Mouse (Mus musculus) spleen, postnatal 0 days (tissue): ENCODE results near the gene Sectm1a. TPM values are rescaled to one million over a fixed set of nuclear protein-coding genes. Genes with fewer than 3 reads are reported as not detected.

Experiments used
- polyA plus RNA-seq: library from polyadenylated mRNA; unstranded; fragments of >200 nt; fragmentation: Nextera tagmentation; extraction: Ambion mirVana; gene quantifications from 2 replicates; pipeline ENCODE4 v1.2.1, GENCODE M21; 2015

Gene Sectm1a
- polyA plus RNA-seq, result 0.16 TPM in 1 of 2 replicates, not detected in the other

GRCm38 (mm10) chr11:121081120-121081519 is at the start of gene Sectm1a:
Gene Sectm1a (minus strand): TSS chr11:121081220.

DNA sequence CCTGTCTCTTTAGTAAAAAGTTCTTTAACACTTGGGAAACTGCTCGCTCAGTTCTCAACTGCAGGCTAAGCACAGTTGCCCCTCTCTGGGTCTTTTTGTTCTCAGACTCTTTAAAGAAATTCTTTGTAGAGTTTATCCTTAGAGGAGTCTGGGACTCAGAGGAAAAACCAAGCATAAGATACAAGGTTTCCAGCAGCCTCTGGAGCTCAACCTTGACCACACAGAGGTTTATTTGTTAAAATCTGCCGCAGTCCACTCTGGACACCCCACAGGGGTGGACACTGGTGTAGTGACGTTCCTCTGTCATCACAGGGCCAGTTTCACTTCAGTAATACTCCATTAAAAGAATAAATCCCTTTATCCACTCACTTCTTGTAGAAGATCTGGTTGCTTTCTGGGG is 37.6 kb upstream of the Sectm1a start, which contains the start of gene Tex19.2:
Gene Tex19.2 (minus strand): TSS at position 101 of the 400 bp plus-strand sequence.

GRCm38 (mm10) chr11:121063379-121063778 is 17.6 kb downstream of the Sectm1a start, which contains the start of gene Sectm1b:
Gene Sectm1b (minus strand): TSS chr11:121063569.

GRCm38 (mm10) chr11:121039302-121039701 is 41.7 kb downstream of the Sectm1a start, which contains the start of gene Cd7:
Gene Cd7 (minus strand): TSS chr11:121039418.

Other genes with a start within 250 kb of the Sectm1a start
- gene Ccdc57, start 148.3 kb downstream of the Sectm1a start, polyA plus RNA-seq, result 2.4 and 3.1 TPM in 2 replicates
- 30.7 and 31.2 TPM in 2 replicates for gene Slc16a3, start 132.7 kb downstream of the Sectm1a start, polyA plus RNA-seq
- 45.4 and 51.5 TPM in 2 replicates for gene Csnk1d, start 89.9 kb downstream of the Sectm1a start, polyA plus RNA-seq
- gene Cd7, start 41.8 kb downstream of the Sectm1a start, polyA plus RNA-seq, result 4.1 and 7.0 TPM in 2 replicates
- 0.19 and 0.29 TPM in 2 replicates for gene Sectm1b, start 17.7 kb downstream of the Sectm1a start, polyA plus RNA-seq
- gene Tex19.2, start 37.5 kb upstream of the Sectm1a start, polyA plus RNA-seq, result 0.06 TPM in 1 of 2 replicates, not detected in the other
- not detected in 2 replicates for gene Tex19.1, start 64.9 kb upstream of the Sectm1a start, polyA plus RNA-seq
- gene Uts2r, start 79.1 kb upstream of the Sectm1a start, polyA plus RNA-seq, result not detected in 2 replicates
- 3.8 TPM in 2 replicates for gene Hexdc, start 123.2 kb upstream of the Sectm1a start, polyA plus RNA-seq
- gene Ogfod3, start 123.5 kb upstream of the Sectm1a start, polyA plus RNA-seq, result 14.7 and 15.4 TPM in 2 replicates
- 28.1 and 31.3 TPM in 2 replicates for gene Cybc1, start 148.1 kb upstream of the Sectm1a start, polyA plus RNA-seq
- 56.7 and 66.8 TPM in 2 replicates for gene Narf, start 156.0 kb upstream of the Sectm1a start, polyA plus RNA-seq
- gene Foxk2, start 178.8 kb upstream of the Sectm1a start, polyA plus RNA-seq, result 4.7 and 5.0 TPM in 2 replicates